Mouse (Mus musculus) CH12.LX (cell line): ENCODE measurements around the gene Rnaseh2c.

ENCODE experiments used
- CTCF ChIP-seq, 2 experiments: IDR thresholded peaks in 1 of 2; conservative IDR thresholded peaks in 1 of 2; 2 replicates each; pipeline ENCODE4 v1.5.1; 2011 to 2012; ENCODE audit warnings: low read depth in 2 of 2, low read length in 2 of 2, improper control_type of control experiment in 1 of 2, inconsistent platforms in 1 of 2, mild to moderate bottlenecking in 1 of 2, moderate library complexity in 1 of 2
- E2F4 ChIP-seq: IDR thresholded peaks from 2 replicates; pipeline ENCODE4 v1.6.1; 2011; ENCODE audit warnings: low read depth, low read length, improper control_type of control experiment; ENCODE audit not compliant: insufficient replicate concordance
- ELF1 ChIP-seq: IDR thresholded peaks from 2 replicates; pipeline ENCODE4 v1.6.1; 2014; ENCODE audit warnings: low read depth, mild to moderate bottlenecking, inconsistent platforms, low read length, improper control_type of control experiment
- EP300 ChIP-seq: IDR thresholded peaks from 2 replicates; pipeline ENCODE4 v1.6.1; 2011; ENCODE audit warnings: low read length, improper control_type of control experiment
- HCFC1 ChIP-seq: IDR thresholded peaks from 2 replicates; pipeline ENCODE4 v1.6.1; 2012; ENCODE audit warnings: low read depth, mild to moderate bottlenecking, inconsistent platforms, low read length, improper control_type of control experiment
- MAFK ChIP-seq: IDR thresholded peaks from 2 replicates; pipeline ENCODE4 v1.6.1; 2011; ENCODE audit warnings: low read length, improper control_type of control experiment; ENCODE audit not compliant: insufficient replicate concordance
- MAZ ChIP-seq: IDR thresholded peaks from 2 replicates; pipeline ENCODE4 v1.6.1; 2012; ENCODE audit warnings: low read depth, mild to moderate bottlenecking, inconsistent platforms, low read length, improper control_type of control experiment, moderate library complexity
- MEF2A ChIP-seq: IDR thresholded peaks from 2 replicates; pipeline ENCODE4 v1.6.1; 2014; ENCODE audit warnings: low read depth, mild to moderate bottlenecking, inconsistent platforms, low read length, improper control_type of control experiment, borderline replicate concordance
- NRF1 ChIP-seq: IDR thresholded peaks from 2 replicates; pipeline ENCODE4 v1.6.1; 2014; ENCODE audit warnings: low read depth, mild to moderate bottlenecking, inconsistent platforms, low read length, improper control_type of control experiment, moderate library complexity
- POLR2A ChIP-seq: IDR thresholded peaks from 2 replicates; pipeline ENCODE4 v1.6.1; 2011; ENCODE audit warnings: low read depth, mild to moderate bottlenecking, improper control_type of control experiment, low read length
- POLR2AphosphoS2 ChIP-seq: IDR thresholded peaks from 2 replicates; pipeline ENCODE4 v1.6.1; 2011; ENCODE audit warnings: low read depth, low read length, improper control_type of control experiment
- ZC3H11A ChIP-seq: IDR thresholded peaks from 2 replicates; pipeline ENCODE4 v1.6.1; 2012; ENCODE audit warnings: low read depth, mild to moderate bottlenecking, inconsistent platforms, low read length, improper control_type of control experiment
- ZKSCAN1 ChIP-seq: IDR thresholded peaks from 2 replicates; pipeline ENCODE4 v1.6.1; 2012; ENCODE audit warnings: low read depth, inconsistent platforms, low read length, improper control_type of control experiment, borderline replicate concordance
- ZMIZ1 ChIP-seq: IDR thresholded peaks from 2 replicates; pipeline ENCODE4 v1.6.1; 2012; ENCODE audit warnings: low read depth, mild to moderate bottlenecking, inconsistent platforms, low read length, improper control_type of control experiment

DNA sequence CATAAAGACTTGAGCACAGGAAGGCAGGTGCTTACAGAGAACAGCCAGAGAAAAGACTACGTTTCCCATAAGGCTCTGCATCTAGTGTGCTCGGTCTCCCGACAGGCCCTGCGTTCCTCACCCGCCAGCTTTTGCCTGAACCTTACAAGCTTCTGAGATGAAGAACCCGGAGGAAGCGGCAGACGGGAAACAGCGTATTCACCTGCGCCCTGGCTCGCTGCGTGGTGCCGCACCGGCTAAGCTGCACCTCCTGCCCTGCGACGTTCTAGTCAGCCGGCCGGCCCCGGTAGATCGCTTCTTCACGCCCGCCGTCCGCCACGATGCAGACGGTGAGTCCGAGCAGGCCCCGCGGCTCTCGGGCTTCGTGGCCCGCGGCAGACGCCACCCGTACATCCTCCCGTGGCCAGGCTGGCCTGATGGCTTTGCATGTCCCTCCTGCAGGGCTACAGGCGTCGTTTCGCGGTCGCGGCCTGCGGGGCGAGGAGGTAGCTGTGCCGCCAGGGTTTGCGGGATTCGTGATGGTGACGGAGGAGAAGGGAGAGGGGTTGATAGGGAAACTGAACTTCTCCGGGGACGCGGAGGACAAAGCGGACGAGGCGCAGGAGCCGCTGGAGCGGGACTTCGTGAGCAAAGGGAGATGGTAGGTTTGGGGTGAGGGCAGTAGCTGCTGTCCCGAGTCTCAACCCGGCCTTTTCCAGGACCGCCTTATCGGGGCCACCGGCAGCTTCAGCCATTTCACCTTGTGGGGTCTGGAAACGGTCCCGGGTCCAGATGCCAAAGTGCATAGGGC, at the start of gene Rnaseh2c:
- TF ChIP-seq POLR2A (peak; percentile 86), ZC3H11A (no peak), MEF2A (no peak), CTCF (conservative IDR thresholded peaks at IDR 0.05 in 1 of 2, IDR thresholded peaks at IDR 0.05 in 1 of 2; ENCODE audit: low read depth in 2 of 2, low read length in 2 of 2) (no peak), MAFK (no peak), ZMIZ1 (no peak), NRF1 (peak; percentile 45; the same call in 1 of the 2 replicates), MAZ (no peak), ELF1 (peak; percentile 82), E2F4 (peak; percentile 68; the same call in 1 of the 2 replicates), EP300 (no peak), HCFC1 (peak; percentile 98), ZKSCAN1 (no peak), POLR2AphosphoS2 (no peak)
